Comparison of ENCODE assay signal across 9 mouse cellular contexts in genomic region chr11:96906431-96907161, GRCm38 (mm10). TPM values are rescaled to one million over a fixed set of nuclear protein-coding genes. Genes with fewer than 3 reads are reported as not detected.
DNase-seq lines count a peak whose midpoint lies in the region; ATAC-seq lines count a peak whose summit lies in the region.
"Had no signal": no experiment of that assay in that cellular context is flagged by ENCODE, and none has a peak within 500 bp of the region (broad histone marks: within the 10 kb centered on the region; RNA-seq: fewer than 3 reads in every experiment).

No protein-coding gene starts in this region.

- H3K4me1 ChIP-seq in heart, embryonic 13.5 days = peaks cover 38% of the 10 kb centered on the region
- H3K4me1 ChIP-seq in limb, embryonic 11.5 days (ENCODE audit: control insufficient read depth, insufficient read depth, low read length) = peaks cover 17% of the 10 kb centered on the region

- peak overlapping the region; percentile 59 for H3K9ac ChIP-seq in heart, embryonic 13.5 days
- H3K9ac ChIP-seq in limb, embryonic 11.5 days (ENCODE audit: low read length) = 0 out of 2 replicates have a peak overlapping the region, but pooled peaks have one; percentile 4

- H3K9me3 ChIP-seq in heart, embryonic 13.5 days = no peaks in the 10 kb centered on the region
- no peaks in the 10 kb centered on the region for H3K9me3 ChIP-seq in limb, embryonic 11.5 days (ENCODE audit: control insufficient read depth, low read length)
- H3K9me3 ChIP-seq: limb, embryonic 12.5 days had no signal

- no peak overlapping the region for H3K4me3 ChIP-seq in heart, embryonic 13.5 days
- no peak overlapping the region for H3K4me3 ChIP-seq in limb, embryonic 11.5 days (ENCODE audit: low read depth, low read length)
- H3K4me3 ChIP-seq: limb, embryonic 12.5 days had no signal

- H3K27ac ChIP-seq in heart, embryonic 13.5 days (replicated peaks) = peak overlapping the region; percentile 45
- H3K27ac ChIP-seq in limb, embryonic 11.5 days (replicated peaks; ENCODE audit: low read depth, low read length) = no peak overlapping the region
- H3K27ac ChIP-seq: limb, embryonic 12.5 days had no signal

- WGBS in heart, embryonic 13.5 days = 18% methylated on average over 15 of the region's 15 CpGs
- WGBS in limb, embryonic 11.5 days = 39% methylated on average over 15 of the region's 15 CpGs

- peak; percentile 45; the same call in 1 of the 2 replicates for ATAC-seq in heart, embryonic 13.5 days (ENCODE audit: extremely low read depth, insufficient number of reproducible peaks, low FRiP score, low TSS enrichment)
- ATAC-seq in limb, embryonic 11.5 days (ENCODE audit: insufficient number of reproducible peaks, low FRiP score, low TSS enrichment, low read depth) = no peak
- ATAC-seq in granulocyte monocyte progenitor cell, adult 5-6 weeks (replicated peaks; ENCODE audit: poor library complexity, severe bottlenecking) = no peak
- ATAC-seq in frontal cortex, adult (ENCODE audit: low TSS enrichment) = no peak

- peak overlapping the region; percentile 33; the same call in 1 of the 2 replicates for H3K4me2 ChIP-seq in heart, embryonic 13.5 days
- no peak overlapping the region for H3K4me2 ChIP-seq in limb, embryonic 11.5 days (ENCODE audit: low read depth, severe bottlenecking)
- H3K4me2 ChIP-seq: limb, embryonic 12.5 days had no signal

- peaks cover 36% of the 10 kb centered on the region for H3K36me3 ChIP-seq in heart, embryonic 13.5 days
- peaks cover 2% of the 10 kb centered on the region; the same call in 1 of the 2 replicates for H3K36me3 ChIP-seq in limb, embryonic 11.5 days (ENCODE audit: control insufficient read depth, insufficient read depth, low read length)

- H3K27me3 ChIP-seq in heart, embryonic 13.5 days (replicated peaks) = peaks cover 6% of the 10 kb centered on the region; the same call in 1 of the 2 replicates
- no peaks in the 10 kb centered on the region for H3K27me3 ChIP-seq in limb, embryonic 11.5 days (ENCODE audit: control insufficient read depth, insufficient read depth, low read length)

- DNase-seq in cerebellum, postnatal 10 days = peak; percentile 62 to 67
- no peak for DNase-seq in cerebellum, adult 8-10 months
- DNase-seq in adipocyte (ENCODE audit: low spot score) = peak; percentile 50
- no peak for DNase-seq in limb, embryonic 11.5 days (ENCODE audit: low spot score)
- no peak for DNase-seq in cerebellum, adult 9-11 months

RNA-seq across cellular contexts. Expression of gene Cdk5rap3, which starts 9.7 kb away (rescaled TPM):
- polyA plus RNA-seq in heart, embryonic 13.5 days (2015; fragmentation: Nextera tagmentation; extraction: Ambion mirVana) = 50.4 and 52.4 TPM in 2 replicates
- polyA plus RNA-seq in limb, embryonic 11.5 days (2014; fragmentation: Nextera tagmentation; extraction: Ambion mirVana) = 72.5 and 77.0 TPM in 2 replicates
- 53.6 and 66.7 TPM in 2 replicates for total RNA-seq in granulocyte monocyte progenitor cell, adult 5-6 weeks (2014; fragmentation: Nextera tagmentation)
- total RNA-seq in granulocyte monocyte progenitor cell, adult 5-6 weeks (2017) = 68.4 and 68.9 TPM in 2 replicates

RNA-seq across cellular contexts. Expression of gene Prr15l, which starts 21.3 kb away (rescaled TPM):
- 0.79 and 1.0 TPM in 2 replicates for polyA plus RNA-seq in heart, embryonic 13.5 days (2015; fragmentation: Nextera tagmentation; extraction: Ambion mirVana)
- polyA plus RNA-seq in limb, embryonic 11.5 days (2014; fragmentation: Nextera tagmentation; extraction: Ambion mirVana) = 0.35 and 0.97 TPM in 2 replicates
- not detected in 2 replicates for total RNA-seq in granulocyte monocyte progenitor cell, adult 5-6 weeks (2014; fragmentation: Nextera tagmentation)
- 0.67 TPM in 1 of 2 replicates, not detected in the other for total RNA-seq in granulocyte monocyte progenitor cell, adult 5-6 weeks (2017)

RNA-seq across cellular contexts. Expression of gene Pnpo, which starts 37.2 kb away (rescaled TPM):
- polyA plus RNA-seq in heart, embryonic 13.5 days (2015; fragmentation: Nextera tagmentation; extraction: Ambion mirVana) = 53.3 and 55.6 TPM in 2 replicates
- 25.5 and 27.5 TPM in 2 replicates for polyA plus RNA-seq in limb, embryonic 11.5 days (2014; fragmentation: Nextera tagmentation; extraction: Ambion mirVana)
- total RNA-seq in granulocyte monocyte progenitor cell, adult 5-6 weeks (2014; fragmentation: Nextera tagmentation) = 30.1 and 31.9 TPM in 2 replicates
- 35.0 and 42.1 TPM in 2 replicates for total RNA-seq in granulocyte monocyte progenitor cell, adult 5-6 weeks (2017)

RNA-seq across cellular contexts. Expression of gene Copz2, which starts 56.9 kb away (rescaled TPM):
- polyA plus RNA-seq in heart, embryonic 13.5 days (2015; fragmentation: Nextera tagmentation; extraction: Ambion mirVana) = 109 and 113 TPM in 2 replicates
- 53.8 and 56.8 TPM in 2 replicates for polyA plus RNA-seq in limb, embryonic 11.5 days (2014; fragmentation: Nextera tagmentation; extraction: Ambion mirVana)
- total RNA-seq in granulocyte monocyte progenitor cell, adult 5-6 weeks (2014; fragmentation: Nextera tagmentation) = 1.4 and 7.4 TPM in 2 replicates
- 3.9 and 4.4 TPM in 2 replicates for total RNA-seq in granulocyte monocyte progenitor cell, adult 5-6 weeks (2017)

Comparison
In these comparisons a context has a peak if more than half of its experiments do, and no peak if none do; other contexts are left out.
1. DNase-seq: peak in cerebellum, postnatal 10 days (2 of 2) and adipocyte (single experiment); none in cerebellum, adult 8-10 months (single experiment), limb, embryonic 11.5 days (single experiment) and cerebellum, adult 9-11 months (single experiment).